Mouse (Mus musculus) B cell, adult 2 months (primary cell): ENCODE measurements around the gene Gm10096.
"Not testable (repeated sequence)": the region's sequence is repeated elsewhere in the genome, so short reads cannot be mapped to it uniquely, and the experiment has no call there.

Experiments used
- DNase-seq, 2 experiments: peaks; one replicate each; pipeline ENCODE4 v3.0.0; 2022

Gene Gm10096

DNA sequence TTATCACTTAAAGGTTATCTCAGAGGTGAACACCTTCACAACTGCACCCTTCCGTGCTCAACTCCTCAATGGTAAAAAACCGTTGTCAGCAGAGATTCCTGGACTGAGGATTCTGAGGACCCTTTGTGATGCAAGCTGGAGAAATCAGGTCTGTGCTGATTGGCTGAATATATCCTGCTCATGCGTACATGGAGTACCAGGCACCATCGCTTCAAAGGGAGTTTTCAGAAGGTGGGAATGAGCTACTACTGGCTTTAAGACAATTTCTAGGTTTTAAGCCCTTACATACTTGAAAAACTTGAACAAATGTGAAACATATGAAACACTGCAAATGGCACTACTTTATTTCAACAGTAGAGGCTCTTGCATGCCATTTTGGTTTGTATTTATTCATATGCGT, at the start of gene Gm10096:
Gene Gm10096 (minus strand): TSS at position 101 of the 400 bp plus-strand sequence.
- not testable (repeated sequence) for DNase-seq
